Mouse (Mus musculus) CH12.LX (cell line): ENCODE data around the gene Specc1l. TPM values are rescaled to one million over a fixed set of nuclear protein-coding genes. Genes with fewer than 3 reads are reported as not detected.
"Not testable (repeated sequence)": the region's sequence is repeated elsewhere in the genome, so short reads cannot be mapped to it uniquely, and the experiment has no call there.

ENCODE experiments used
- DNase-seq: peaks from one replicate; pipeline ENCODE4 v3.0.0-alpha.2; 2013; ENCODE audit errors: extremely low read depth
- H3K27ac ChIP-seq: 2 replicates; pipeline ENCODE4 v1.5.1; 2012; ENCODE audit warnings: low read depth, mild to moderate bottlenecking, control low read depth, moderate library complexity; ENCODE audit not compliant: insufficient read depth
- H3K27me3 ChIP-seq: replicated peaks from 2 replicates; pipeline ENCODE3; 2012; ENCODE audit warnings: inconsistent platforms
- H3K36me3 ChIP-seq, 2 experiments: replicated peaks in 1 of 2; 2 replicates each; pipeline versions ENCODE3 to v1.6.1; 2012; ENCODE audit warnings: inconsistent platforms in 1 of 2, low read length in 1 of 2, mild to moderate bottlenecking in 1 of 2, mixed read lengths in 1 of 2, moderate library complexity in 1 of 2; ENCODE audit not compliant: control insufficient read depth in 1 of 2, insufficient read depth in 1 of 2
- H3K4me1 ChIP-seq, 2 experiments: 2 replicates each; pipeline ENCODE4 v1.6.1; 2012; ENCODE audit warnings: inconsistent platforms in 1 of 2, moderate library complexity in 1 of 2; ENCODE audit not compliant: insufficient read depth in 2 of 2, control insufficient read depth in 1 of 2
- H3K4me2 ChIP-seq: 2 replicates; pipeline ENCODE4 v1.6.1; 2012; ENCODE audit warnings: low read depth, mild to moderate bottlenecking, control low read depth; ENCODE audit not compliant: poor library complexity, insufficient read depth, severe bottlenecking
- H3K4me3 ChIP-seq, 3 experiments: fragments of 150-350 bp in 1 of 3; sonication (generic) in 1 of 3; replicated peaks in 1 of 3; 2 replicates each; pipeline versions ENCODE3 to v1.5.1; 2011 to 2012; ENCODE audit warnings: low read depth in 2 of 3, low read length in 2 of 3, mild to moderate bottlenecking in 2 of 3, moderate library complexity in 2 of 3, control low read depth in 1 of 3, improper control_type of control experiment in 1 of 3, inconsistent platforms in 1 of 3, mixed read lengths in 1 of 3; ENCODE audit not compliant: poor library complexity in 1 of 3
- H3K79me2 ChIP-seq: replicated peaks from 2 replicates; pipeline ENCODE4 v1.6.1; 2012; ENCODE audit warnings: mild to moderate bottlenecking, moderate library complexity; ENCODE audit not compliant: control insufficient read depth, poor library complexity, insufficient read depth, severe bottlenecking; ENCODE audit errors: extremely low read depth
- H3K9ac ChIP-seq: 2 replicates; pipeline ENCODE4 v1.6.1; 2012; ENCODE audit warnings: low read depth, mild to moderate bottlenecking, control low read depth, moderate library complexity; ENCODE audit not compliant: insufficient read depth
- H3K9me3 ChIP-seq: replicated peaks from 2 replicates; pipeline ENCODE3; 2012; ENCODE audit warnings: low read length, inconsistent platforms, mixed read lengths
- CHD1 ChIP-seq: IDR thresholded peaks from 2 replicates; pipeline ENCODE4 v1.6.1; 2012; ENCODE audit warnings: low read depth, low read length, improper control_type of control experiment, inconsistent platforms
- CHD2 ChIP-seq: IDR thresholded peaks from 2 replicates; pipeline ENCODE4 v1.6.1; 2011; ENCODE audit warnings: low read length, improper control_type of control experiment
- CTCF ChIP-seq, 2 experiments: IDR thresholded peaks in 1 of 2; conservative IDR thresholded peaks in 1 of 2; 2 replicates each; pipeline ENCODE4 v1.5.1; 2011 to 2012; ENCODE audit warnings: low read depth in 2 of 2, low read length in 2 of 2, improper control_type of control experiment in 1 of 2, inconsistent platforms in 1 of 2, mild to moderate bottlenecking in 1 of 2, moderate library complexity in 1 of 2
- E2F4 ChIP-seq: IDR thresholded peaks from 2 replicates; pipeline ENCODE4 v1.6.1; 2011; ENCODE audit warnings: low read depth, low read length, improper control_type of control experiment; ENCODE audit not compliant: insufficient replicate concordance
- GABPA ChIP-seq: IDR thresholded peaks from 2 replicates; pipeline ENCODE4 v1.6.1; 2012; ENCODE audit warnings: low read depth, low read length, improper control_type of control experiment, inconsistent platforms; ENCODE audit not compliant: insufficient replicate concordance
- HCFC1 ChIP-seq: IDR thresholded peaks from 2 replicates; pipeline ENCODE4 v1.6.1; 2012; ENCODE audit warnings: low read depth, mild to moderate bottlenecking, inconsistent platforms, low read length, improper control_type of control experiment
- IRF4 ChIP-seq: IDR thresholded peaks from 2 replicates; pipeline ENCODE4 v1.6.1; 2014; ENCODE audit warnings: low read depth, mild to moderate bottlenecking, inconsistent platforms, low read length, improper control_type of control experiment
- JUN ChIP-seq: IDR thresholded peaks from 2 replicates; pipeline ENCODE4 v1.6.1; 2011; ENCODE audit warnings: low read depth, mild to moderate bottlenecking, low read length, improper control_type of control experiment, moderate library complexity; ENCODE audit not compliant: insufficient read depth
- KAT2A ChIP-seq: IDR thresholded peaks from 2 replicates; pipeline ENCODE4 v1.6.1; 2012; ENCODE audit warnings: low read length, improper control_type of control experiment, inconsistent platforms; ENCODE audit not compliant: insufficient replicate concordance
- MAX ChIP-seq: IDR thresholded peaks from 2 replicates; pipeline ENCODE4 v1.6.1; 2011; ENCODE audit warnings: low read length, improper control_type of control experiment
- MAZ ChIP-seq: IDR thresholded peaks from 2 replicates; pipeline ENCODE4 v1.6.1; 2012; ENCODE audit warnings: low read depth, mild to moderate bottlenecking, inconsistent platforms, low read length, improper control_type of control experiment, moderate library complexity
- MEF2A ChIP-seq: IDR thresholded peaks from 2 replicates; pipeline ENCODE4 v1.6.1; 2014; ENCODE audit warnings: low read depth, mild to moderate bottlenecking, inconsistent platforms, low read length, improper control_type of control experiment, borderline replicate concordance
- MXI1 ChIP-seq: IDR thresholded peaks from 2 replicates; pipeline ENCODE4 v1.6.1; 2011; ENCODE audit warnings: mild to moderate bottlenecking, low read depth, low read length, improper control_type of control experiment
- MYC ChIP-seq: IDR thresholded peaks from 2 replicates; pipeline ENCODE4 v1.6.1; 2011; ENCODE audit warnings: low read depth, mild to moderate bottlenecking, improper control_type of control experiment, low read length
- PAX5 ChIP-seq: IDR thresholded peaks from 2 replicates; pipeline ENCODE4 v1.6.1; 2012; ENCODE audit warnings: low read length, inconsistent platforms, mixed read lengths
- POLR2A ChIP-seq: IDR thresholded peaks from 2 replicates; pipeline ENCODE4 v1.6.1; 2011; ENCODE audit warnings: low read depth, mild to moderate bottlenecking, improper control_type of control experiment, low read length
- RCOR1 ChIP-seq: conservative IDR thresholded peaks from 2 replicates; pipeline ENCODE4 v1.6.1; 2012; ENCODE audit warnings: low read depth, mild to moderate bottlenecking, inconsistent platforms, low read length, improper control_type of control experiment
- SIN3A ChIP-seq: IDR thresholded peaks from 2 replicates; pipeline ENCODE4 v1.6.1; 2012; ENCODE audit warnings: low read length, improper control_type of control experiment, inconsistent platforms
- SMC3 ChIP-seq: IDR thresholded peaks from 2 replicates; pipeline ENCODE4 v1.6.1; 2011; ENCODE audit warnings: low read depth, low read length, improper control_type of control experiment
- TBP ChIP-seq: conservative IDR thresholded peaks from 2 replicates; pipeline ENCODE4 v1.6.1; 2011; ENCODE audit warnings: low read depth, low read length, improper control_type of control experiment
- TCF12 ChIP-seq: IDR thresholded peaks from 2 replicates; pipeline ENCODE4 v1.6.1; 2014; ENCODE audit warnings: low read depth, mild to moderate bottlenecking, inconsistent platforms, low read length, improper control_type of control experiment
- USF1 ChIP-seq: IDR thresholded peaks from 2 replicates; pipeline ENCODE4 v1.6.1; 2014; ENCODE audit warnings: low read depth, mild to moderate bottlenecking, inconsistent platforms, low read length, improper control_type of control experiment
- ZC3H11A ChIP-seq: IDR thresholded peaks from 2 replicates; pipeline ENCODE4 v1.6.1; 2012; ENCODE audit warnings: low read depth, mild to moderate bottlenecking, inconsistent platforms, low read length, improper control_type of control experiment
- ZKSCAN1 ChIP-seq: IDR thresholded peaks from 2 replicates; pipeline ENCODE4 v1.6.1; 2012; ENCODE audit warnings: low read depth, inconsistent platforms, low read length, improper control_type of control experiment, borderline replicate concordance
- ZMIZ1 ChIP-seq: IDR thresholded peaks from 2 replicates; pipeline ENCODE4 v1.6.1; 2012; ENCODE audit warnings: low read depth, mild to moderate bottlenecking, inconsistent platforms, low read length, improper control_type of control experiment
- ZNF384 ChIP-seq: IDR thresholded peaks from 2 replicates; pipeline ENCODE4 v1.6.1; 2012; ENCODE audit warnings: low read depth, low read length, improper control_type of control experiment, inconsistent platforms
- dilution Hi-C: fragments of 300-500 bp; cut with MboI; formaldehyde crosslinking; loops from 2 replicates; pipeline ENCODE4 v1.14.3; 2020; ENCODE audit warnings: low sequenced_read_pairs; ENCODE audit not compliant: extremely low pct_unique_long_range_greater_than_20kb, extremely low pct_ligation_motif_present
- in situ Hi-C: fragments of 300-500 bp; cut with MboI; formaldehyde crosslinking; loops from 3 replicates; pipeline ENCODE4 v1.14.3; 2019; ENCODE audit warnings: low sequenced_read_pairs, low pct_ligation_motif_present, low pct_unique_long_range_greater_than_20kb, mixed read lengths
- polyA plus RNA-seq: library from polyadenylated mRNA; unstranded; fragments of >175 nt; gene quantifications from 2 replicates; pipeline ENCODE4 v1.2.1, GENCODE M21; 2012; ENCODE audit warnings: low read depth; ENCODE audit not compliant: insufficient read length
- total RNA-seq, 2 experiments: library from RNA; depleted of rRNA; stranded (reverse); fragments of 300-350 nt in 1 of 2; fragments of >200 nt in 1 of 2; gene quantifications; 2 replicates each; pipeline ENCODE4 v1.2.3; 2012 to 2014

The Specc1l gene
- total and polyA plus RNA-seq, 3 experiments = 18.6 to 25.1 (median 21.1) TPM

- no peaks in the 10 kb centered on the region; the same call in 1 of the 2 replicates for H3K79me2 ChIP-seq
- no peak overlapping the region for H3K4me2 ChIP-seq
- dilution Hi-C loops (no loop called here), in situ Hi-C loops (no loop called here)
- H3K4me3 ChIP-seq = no peak overlapping the region
- H3K27me3 ChIP-seq = no peaks in the 10 kb centered on the region
- no peak overlapping the region for H3K27ac ChIP-seq
- H3K9ac ChIP-seq = no peak overlapping the region
- TF ChIP-seq ZKSCAN1 = no peak
- no peak for TF ChIP-seq GABPA
- TF ChIP-seq RCOR1 = no peak
- TF ChIP-seq MAX = no peak
- no peak for TF ChIP-seq ZC3H11A
- TF ChIP-seq PAX5 = no peak
- no peak for TF ChIP-seq MAZ
- TF ChIP-seq HCFC1 = no peak
- no peak for TF ChIP-seq USF1
- no peak for TF ChIP-seq SMC3
- TF ChIP-seq ZMIZ1 = no peak
- no peak for TF ChIP-seq POLR2A
- no peak for TF ChIP-seq MYC
- TF ChIP-seq KAT2A = no peak
- TF ChIP-seq TBP = no peak
- H3K9me3 ChIP-seq = no peaks in the 10 kb centered on the region
- DNase-seq = no peak
- peaks cover 28 to 52% of the 10 kb centered on the region in 2 experiments for H3K36me3 ChIP-seq
- H3K4me1 ChIP-seq = peaks cover 8 to 55% of the 10 kb centered on the region in 2 experiments
These were observed 79.5 kb downstream of the Specc1l start for GRCm38 (mm10) chr10:75291338-75291737.

- H3K27ac ChIP-seq, H3K4me2 ChIP-seq, H3K9ac ChIP-seq, H3K4me3 ChIP-seq, DNase-seq, dilution Hi-C loops, in situ Hi-C loops, H3K9me3 ChIP-seq, H3K27me3 ChIP-seq, H3K79me2 ChIP-seq: not testable (repeated sequence)
- H3K4me1 ChIP-seq = peaks cover 8 to 51% of the 10 kb centered on the region in 2 experiments
- H3K36me3 ChIP-seq = peaks cover 28 to 56% of the 10 kb centered on the region in 2 experiments
These were observed 80.3 kb downstream of the Specc1l start for GRCm38 (mm10) chr10:75292206-75292605.

GRCm38 (mm10) chr10:75293288-75293687 is 81.4 kb downstream of the Specc1l start:
- DNase-seq = no peak
- TF ChIP-seq USF1 (no peak), TCF12 (no peak), E2F4 (no peak), MEF2A (no peak), CTCF (conservative IDR thresholded peaks at IDR 0.05 in 1 of 2, IDR thresholded peaks at IDR 0.05 in 1 of 2; ENCODE audit: low read depth in 2 of 2, low read length in 2 of 2) (no peak), JUN (no peak), CHD2 (no peak), MAX (no peak), SIN3A (no peak), MXI1 (no peak), ZKSCAN1 (no peak), IRF4 (no peak), CHD1 (no peak), MAZ (no peak), ZNF384 (no peak)
- no peak overlapping the region for H3K9ac ChIP-seq
- no peaks in the 10 kb centered on the region for H3K27me3 ChIP-seq
- in situ Hi-C loops = no loop called here
- H3K4me3 ChIP-seq = no peak overlapping the region
- peaks cover 8 to 41% of the 10 kb centered on the region in 2 experiments for H3K4me1 ChIP-seq
- dilution Hi-C loops = no loop called here
- H3K27ac ChIP-seq = no peak overlapping the region
- no peaks in the 10 kb centered on the region for H3K9me3 ChIP-seq
- no peaks in the 10 kb centered on the region; the same call in none of the 2 replicates for H3K79me2 ChIP-seq
- H3K36me3 ChIP-seq = peaks cover 23 to 61% of the 10 kb centered on the region in 2 experiments
- H3K4me2 ChIP-seq = no peak overlapping the region
